Comparison of ENCODE assay signal across 22 mouse cellular contexts in genomic region chr1:163908389-163908788, GRCm38 (mm10). TPM values are rescaled to one million over a fixed set of nuclear protein-coding genes. Genes with fewer than 3 reads are reported as not detected.
DNase-seq lines count a peak whose midpoint lies in the region; ATAC-seq and TF ChIP-seq lines count a peak whose summit lies in the region.
"Had no signal": no experiment of that assay in that cellular context is flagged by ENCODE, and none has a peak within 500 bp of the region (broad histone marks: within the 10 kb centered on the region; RNA-seq: fewer than 3 reads in every experiment).

No protein-coding gene starts in this region.

- H3K4me1 ChIP-seq in heart, embryonic 10.5 days, result peaks cover 4% of the 10 kb centered on the region; the same call in 1 of the 2 replicates
- H3K4me1 ChIP-seq in G1E (ENCODE audit: insufficient read depth, low read depth, low read length), result peaks cover 25% of the 10 kb centered on the region
- peaks cover 30% of the 10 kb centered on the region for H3K4me1 ChIP-seq in embryonic facial prominence, embryonic 10.5 days
- no peaks in the 10 kb centered on the region for H3K4me1 ChIP-seq in midbrain, embryonic 14.5 days (ENCODE audit: control insufficient read depth, insufficient read depth, low read length)
- H3K4me1 ChIP-seq: hindbrain, embryonic 15.5 days; liver, embryonic 13.5 days; neural tube, embryonic 12.5 days had no signal

- WGBS in heart, embryonic 10.5 days, result 25% methylated on average over 11 of the region's 11 CpGs
- WGBS in embryonic facial prominence, embryonic 10.5 days, result 51% methylated on average over 11 of the region's 11 CpGs
- WGBS in midbrain, embryonic 14.5 days, result 60% methylated on average over 11 of the region's 11 CpGs

- H3K36me3 ChIP-seq in heart, embryonic 10.5 days, result no peaks in the 10 kb centered on the region
- peaks cover 2% of the 10 kb centered on the region for H3K36me3 ChIP-seq in G1E (replicated peaks)
- no peaks in the 10 kb centered on the region for H3K36me3 ChIP-seq in embryonic facial prominence, embryonic 10.5 days (replicated peaks)
- H3K36me3 ChIP-seq in midbrain, embryonic 14.5 days (ENCODE audit: control insufficient read depth, insufficient read depth, low read length), result 0 out of 2 replicates have a peak, but pooled peaks cover 6% of the 10 kb centered on the region
- H3K36me3 ChIP-seq: hindbrain, embryonic 15.5 days; liver, embryonic 13.5 days; neural tube, embryonic 12.5 days had no signal

- no peaks in the 10 kb centered on the region for H3K27me3 ChIP-seq in heart, embryonic 10.5 days (ENCODE audit: insufficient read depth, poor library complexity, severe bottlenecking)
- H3K27me3 ChIP-seq in G1E (ENCODE audit: insufficient read depth, low read length), result no peaks in the 10 kb centered on the region
- no peaks in the 10 kb centered on the region for H3K27me3 ChIP-seq in embryonic facial prominence, embryonic 10.5 days (replicated peaks; ENCODE audit: low read depth, poor library complexity, severe bottlenecking)
- H3K27me3 ChIP-seq in midbrain, embryonic 14.5 days (ENCODE audit: control insufficient read depth, insufficient read depth, low read length), result no peaks in the 10 kb centered on the region
- H3K27me3 ChIP-seq: CH12.LX; hindbrain, embryonic 15.5 days; liver, embryonic 13.5 days; neural tube, embryonic 12.5 days had no signal

- no peak overlapping the region for H3K4me2 ChIP-seq in midbrain, embryonic 14.5 days (ENCODE audit: low read length)
- H3K4me2 ChIP-seq: hindbrain, embryonic 15.5 days; liver, embryonic 13.5 days; neural tube, embryonic 12.5 days had no signal

- H3K9me3 ChIP-seq in heart, embryonic 10.5 days, result no peaks in the 10 kb centered on the region
- no peaks in the 10 kb centered on the region for H3K9me3 ChIP-seq in G1E (replicated peaks)
- no peaks in the 10 kb centered on the region for H3K9me3 ChIP-seq in embryonic facial prominence, embryonic 10.5 days
- H3K9me3 ChIP-seq in midbrain, embryonic 14.5 days (ENCODE audit: control insufficient read depth, low read length), result no peaks in the 10 kb centered on the region
- H3K9me3 ChIP-seq: hindbrain, embryonic 15.5 days; liver, embryonic 13.5 days; neural tube, embryonic 12.5 days had no signal

- peak overlapping the region; percentile 9; the same call in 1 of the 2 replicates for H3K4me3 ChIP-seq in heart, embryonic 10.5 days
- no peak overlapping the region; the same call in 1 of the 2 replicates for H3K4me3 ChIP-seq in G1E (ENCODE audit: low read depth, low read length)
- no peak overlapping the region for H3K4me3 ChIP-seq in embryonic facial prominence, embryonic 10.5 days
- no peak overlapping the region for H3K4me3 ChIP-seq in midbrain, embryonic 14.5 days (replicated peaks; ENCODE audit: low read depth, low read length)
- H3K4me3 ChIP-seq: gastrocnemius, adult 2 months; hindbrain, embryonic 15.5 days; liver, embryonic 13.5 days; neural tube, embryonic 12.5 days had no signal

- peak; percentile 24 for ATAC-seq in G1E (ENCODE audit: extremely low read depth, insufficient number of reproducible peaks, low FRiP score, poor library complexity, severe bottlenecking)
- ATAC-seq in midbrain, embryonic 14.5 days (ENCODE audit: low FRiP score, low TSS enrichment), result no peak
- ATAC-seq: intestine, embryonic 16.5 days had no signal

- no peak overlapping the region for H3K9ac ChIP-seq in midbrain, embryonic 14.5 days (replicated peaks; ENCODE audit: low read length)
- H3K9ac ChIP-seq: hindbrain, embryonic 15.5 days; liver, embryonic 13.5 days; neural tube, embryonic 12.5 days had no signal

- no peak overlapping the region for H3K27ac ChIP-seq in heart, embryonic 10.5 days
- peak overlapping the region; percentile 52 for H3K27ac ChIP-seq in embryonic facial prominence, embryonic 10.5 days (replicated peaks)
- H3K27ac ChIP-seq in midbrain, embryonic 14.5 days (replicated peaks; ENCODE audit: low read depth, low read length), result no peak overlapping the region
- H3K27ac ChIP-seq: hindbrain, embryonic 15.5 days; liver, embryonic 13.5 days; neural tube, embryonic 12.5 days had no signal

- intact Hi-C loops in left cerebral cortex, postnatal 36 days (cut with DNase I), result no loop called here

- TF ChIP-seq CTCF in G1E (IDR thresholded peaks at IDR 0.05; ENCODE audit: low read depth, low read length), result no peak

- no peak for DNase-seq in heart, embryonic 10.5 days (ENCODE audit: low spot score)
- DNase-seq in heart, adult 8-10 months (ENCODE audit: low spot score), result no peak
- no peak for DNase-seq in G1E (ENCODE audit: low spot score)
- no peak for DNase-seq in embryonic facial prominence, embryonic 10.5 days (ENCODE audit: low spot score)
- DNase-seq in midbrain, embryonic 14.5 days, result peak; percentile 12
- DNase-seq in left cerebral cortex, postnatal 36 days (ENCODE audit: low spot score in 2 of 2), result no peak
- no peak for DNase-seq in lung, postnatal 10 days
- DNase-seq: adrenal gland, postnatal 10 days; B cell, adult 2 months; cerebellum, adult 2 months; cerebellum, postnatal 25 days; gastrocnemius, adult 2 months; heart, postnatal 36 days; kidney, postnatal 25 days; liver, embryonic 13.5 days; lung, adult 2 months; retina, postnatal 1 day; right cerebral cortex, postnatal 25 days had no signal

RNA-seq across cellular contexts. Expression of gene Scyl3, which starts 20.5 kb away (rescaled TPM):
- polyA plus RNA-seq in heart, embryonic 10.5 days (2016; fragmentation: Nextera tagmentation; extraction: Ambion mirVana), result 11.4 and 16.4 TPM in 2 replicates
- total RNA-seq in heart, adult 8-10 months (2022), result 1 to 10 TPM; 4.5 to 5.8 (median 5.4) TPM
- total RNA-seq in G1E (2014; fragmentation: Nextera tagmentation) (61.2 and 69.3 TPM in 2 replicates), G1E (2017) (43.2 and 52.6 TPM in 2 replicates)
- polyA plus RNA-seq in G1E (2012), result 10.6 and 10.7 TPM in 2 replicates
- polyA plus RNA-seq in embryonic facial prominence, embryonic 10.5 days (2016; fragmentation: Nextera tagmentation; extraction: Ambion mirVana), result 18.4 and 18.6 TPM in 2 replicates
- 17.5 TPM in 2 replicates for polyA plus RNA-seq in midbrain, embryonic 14.5 days (2014; fragmentation: Nextera tagmentation; extraction: Ambion mirVana)
- total RNA-seq in left cerebral cortex, postnatal 36 days (2021), result 10 to 100 TPM; 22.1 to 26.6 TPM
